Mouse (Mus musculus) ES-E14 (cell line): ENCODE measurements around the gene Grin2c. TPM values are rescaled to one million over a fixed set of nuclear protein-coding genes. Genes with fewer than 3 reads are reported as not detected.

Experiments
- DNase-seq: peaks from one replicate; pipeline ENCODE4 v3.0.0-alpha.2; 2013; ENCODE audit warnings: low read depth, low spot score
- H3K27ac ChIP-seq: 2 replicates; pipeline ENCODE4 v1.5.1; 2012; ENCODE audit warnings: low read depth, mild to moderate bottlenecking, low read length, moderate library complexity, mixed read lengths; ENCODE audit not compliant: poor library complexity, insufficient read depth, severe bottlenecking
- H3K36me3 ChIP-seq: 2 replicates; pipeline ENCODE4 v1.6.1; 2012; ENCODE audit warnings: mild to moderate bottlenecking, low read length, moderate library complexity, mixed read lengths; ENCODE audit not compliant: control insufficient read depth, poor library complexity, insufficient read depth, severe bottlenecking
- H3K4me1 ChIP-seq, 2 experiments: fragments of 150-350 bp in 1 of 2; sonication (generic) in 1 of 2; 2 replicates each; pipeline ENCODE4 v1.6.1; 2012; ENCODE audit warnings: low read length in 2 of 2, mild to moderate bottlenecking in 1 of 2, mixed read lengths in 1 of 2; ENCODE audit not compliant: control insufficient read depth in 2 of 2, insufficient read depth in 2 of 2, poor library complexity in 1 of 2
- H3K4me3 ChIP-seq, 2 experiments: fragments of 150-350 bp in 1 of 2; sonication (generic) in 1 of 2; 2 replicates each; pipeline ENCODE4 v1.5.1; 2012; ENCODE audit warnings: low read length in 2 of 2, low read depth in 1 of 2, mild to moderate bottlenecking in 1 of 2, mixed read lengths in 1 of 2; ENCODE audit not compliant: insufficient read depth in 1 of 2, poor library complexity in 1 of 2, severe bottlenecking in 1 of 2
- H3K9ac ChIP-seq: 2 replicates; pipeline ENCODE4 v1.6.1; 2012; ENCODE audit warnings: low read depth, mild to moderate bottlenecking, low read length, mixed read lengths; ENCODE audit not compliant: poor library complexity, insufficient read depth, severe bottlenecking
- H3K9me3 ChIP-seq: fragments of 150-350 bp; sonication (generic); 2 replicates; pipeline ENCODE4 v1.6.1; 2012; ENCODE audit warnings: low read depth, mild to moderate bottlenecking, low read length; ENCODE audit not compliant: control insufficient read depth, insufficient read depth
- CHD2 ChIP-seq: IDR thresholded peaks from 2 replicates; pipeline ENCODE4 v1.6.1; 2014; ENCODE audit warnings: mild to moderate bottlenecking, low read depth, low read length, inconsistent platforms
- HCFC1 ChIP-seq: IDR thresholded peaks from 2 replicates; pipeline ENCODE4 v1.6.1; 2012; ENCODE audit warnings: low read length, inconsistent platforms, borderline replicate concordance; ENCODE audit not compliant: insufficient read depth
- MAFK ChIP-seq: IDR thresholded peaks from 2 replicates; pipeline ENCODE4 v1.6.1; 2014; ENCODE audit warnings: mild to moderate bottlenecking, low read depth, low read length, inconsistent platforms; ENCODE audit not compliant: insufficient read depth
- ZC3H11A ChIP-seq: IDR thresholded peaks from 2 replicates; pipeline ENCODE4 v1.6.1; 2012; ENCODE audit warnings: low read depth, mild to moderate bottlenecking, inconsistent platforms, low read length, borderline replicate concordance
- ZNF384 ChIP-seq: IDR thresholded peaks from 2 replicates; pipeline ENCODE4 v1.6.1; 2012; ENCODE audit warnings: low read depth, low read length, inconsistent platforms
- in situ Hi-C, 2 experiments: fragments of 600-800 bp; cut with MboI; formaldehyde crosslinking; loops; one replicate each; pipeline ENCODE4 v1.15.1; 2025; ENCODE audit warnings: low sequenced_read_pairs in 2 of 2, inconsistent platforms in 1 of 2; ENCODE audit not compliant: unreplicated experiment in 2 of 2
- total RNA-seq: library from RNA; depleted of rRNA; stranded (reverse); fragments of 300-350 nt; gene quantifications from 2 replicates; pipeline ENCODE4 v1.2.3, GENCODE M21; 2012

Grin2c gene
- total RNA-seq, 1 experiment: 0.22 TPM

DNA sequence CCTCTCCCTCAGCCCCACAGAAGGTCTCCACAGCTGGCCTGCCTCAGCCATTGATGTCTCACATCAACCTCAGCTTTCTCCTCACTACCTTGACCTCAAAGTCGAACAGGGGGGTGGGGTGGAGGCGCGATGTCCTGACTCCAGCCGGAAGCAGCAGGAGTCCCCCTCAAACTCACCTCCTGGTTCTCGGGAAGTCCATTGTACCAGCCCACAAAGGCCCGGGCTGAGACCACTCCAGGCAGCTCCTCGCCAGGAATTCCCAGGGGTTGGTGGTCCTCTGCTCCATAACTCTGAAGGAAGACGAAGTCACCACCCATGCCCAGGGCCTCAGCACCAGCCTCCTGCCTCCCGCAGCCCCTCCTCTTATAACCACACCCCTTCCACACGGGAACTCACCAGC is 4.4 kb upstream of the Grin2c start:
- TF ChIP-seq ZC3H11A (no peak), ZNF384 (no peak)
- Histone ChIP-seq H3K27ac (no peak overlapping the region), H3K36me3 (peaks cover 8% of the 10 kb centered on the region), H3K9ac (no peak overlapping the region), H3K9me3 (no peaks in the 10 kb centered on the region), H3K4me1 (peaks cover 2 to 9% of the 10 kb centered on the region in 2 experiments; a peak in 2 of 4 replicates), H3K4me3 (no peak overlapping the region)
- no peak for DNase-seq
- in situ Hi-C loops: loop anchor here in 1 of 2 experiments (5.0 kb wide), 1 partner anchor 69 kb away; no protein-coding TSS in a partner anchor

DNA sequence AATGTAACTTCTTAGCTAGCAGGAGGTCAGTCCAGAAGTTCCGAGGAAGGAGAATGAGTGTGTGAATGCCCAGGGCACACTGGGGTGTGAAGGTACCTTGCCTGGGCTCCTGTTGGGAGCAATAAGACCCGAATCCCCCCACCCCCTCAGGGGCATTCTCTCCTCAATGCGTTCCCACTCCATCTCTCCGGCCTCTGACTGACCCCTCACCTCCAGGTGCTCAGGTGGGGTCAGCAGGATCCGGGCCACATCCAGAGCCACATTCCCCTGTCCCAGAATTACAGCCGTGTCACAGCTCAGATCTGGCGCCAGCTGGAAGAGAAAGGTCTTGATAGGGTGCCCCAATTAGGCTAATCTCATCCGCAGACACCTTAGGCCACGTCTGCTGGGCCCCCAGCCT is 4.0 kb upstream of the Grin2c start:
- in situ Hi-C loops: loop anchor here in 1 of 2 experiments (5.0 kb wide), 1 partner anchor 69 kb away; no protein-coding TSS in a partner anchor
- Histone ChIP-seq H3K36me3 (peaks cover 8% of the 10 kb centered on the region), H3K27ac (no peak overlapping the region), H3K4me3 (no peak overlapping the region), H3K4me1 (peaks cover under 1 to 9% of the 10 kb centered on the region in 2 experiments; a peak in 2 of 4 replicates), H3K9me3 (no peaks in the 10 kb centered on the region), H3K9ac (no peak overlapping the region)
- TF ChIP-seq ZNF384 (no peak), HCFC1 (no peak), ZC3H11A (no peak), MAFK (no peak), CHD2 (no peak)
- no peak for DNase-seq

DNA sequence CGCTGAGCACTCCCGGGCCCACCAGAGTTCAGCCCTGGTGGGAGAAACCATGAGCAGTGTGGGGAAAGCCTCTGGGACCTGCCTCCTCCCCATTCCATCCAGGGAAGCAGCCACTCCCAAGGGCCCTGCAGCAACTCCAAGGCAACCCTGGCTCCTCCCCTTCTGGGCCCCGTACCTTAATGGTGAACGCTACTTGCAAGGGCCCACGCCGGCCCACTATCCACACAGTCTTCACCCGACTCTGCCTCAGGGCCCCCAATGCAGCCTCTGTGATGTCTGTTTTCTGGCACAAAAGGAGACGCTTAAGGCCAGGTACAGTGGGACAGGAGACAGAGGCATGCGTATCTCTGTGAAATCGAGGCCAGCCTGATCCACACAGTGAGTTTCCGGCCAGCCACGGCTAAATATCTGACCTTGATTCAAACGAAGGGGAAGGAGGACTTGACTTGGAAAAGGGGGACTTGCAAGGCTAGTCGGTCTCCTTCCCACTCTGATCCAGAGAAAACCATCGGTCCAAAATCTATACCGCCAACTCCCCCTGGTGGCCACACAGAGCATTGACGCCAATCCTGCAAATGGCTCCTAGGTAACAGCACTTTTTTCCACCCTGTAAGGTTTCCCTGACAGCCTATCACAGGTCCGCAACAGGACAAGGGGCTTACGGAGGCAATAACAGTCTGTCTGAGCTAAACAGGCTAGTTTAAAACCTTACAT is 3.3 kb upstream of the Grin2c start:
- H3K4me1 ChIP-seq: peaks cover 0 to 11% of the 10 kb centered on the region in 2 experiments; a peak in 1 of 4 replicates

DNA sequence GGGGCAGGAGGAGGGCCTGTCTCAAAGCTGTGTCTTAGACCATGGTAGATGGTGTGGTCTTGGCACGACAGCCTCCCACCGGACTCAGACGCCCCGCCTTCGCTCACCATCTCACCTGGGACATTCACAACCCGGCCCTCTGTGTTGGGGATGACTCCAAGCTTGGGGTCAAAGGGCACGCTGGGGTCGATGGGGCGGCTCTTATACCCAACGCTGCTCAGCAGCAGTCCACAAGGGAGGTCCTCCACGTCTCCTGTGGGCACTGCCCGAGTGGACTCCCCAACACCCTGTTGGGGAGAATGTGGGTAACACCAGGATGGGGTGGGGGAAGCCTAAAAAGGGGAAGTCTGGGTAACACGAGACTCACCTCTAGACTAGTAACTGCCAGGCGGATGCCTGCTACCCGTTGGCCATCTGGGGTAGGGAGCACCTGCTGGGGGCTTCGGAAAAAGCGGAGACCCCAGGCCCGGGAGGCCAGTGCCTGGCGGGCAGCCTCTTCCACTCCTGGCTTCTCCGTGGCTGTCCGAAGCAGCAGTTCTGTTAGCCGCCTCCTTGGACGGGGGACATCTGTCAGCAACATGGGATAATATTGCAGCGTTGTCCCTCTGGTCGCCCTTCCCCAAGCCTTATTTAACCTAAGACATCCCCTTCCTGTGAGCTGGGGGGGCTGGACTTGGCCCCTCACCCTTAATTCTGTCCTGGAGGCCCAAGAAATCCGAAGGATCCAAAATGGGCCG is 2.5 kb upstream of the Grin2c start:
- TF ChIP-seq ZNF384: no peak
- no peak for TF ChIP-seq HCFC1
- TF ChIP-seq CHD2: no peak
- no peak for TF ChIP-seq MAFK
- no peak for TF ChIP-seq ZC3H11A
- no peak overlapping the region for H3K4me3 ChIP-seq
- no peak overlapping the region for H3K9ac ChIP-seq
- H3K36me3 ChIP-seq: peaks cover 8% of the 10 kb centered on the region
- peaks cover 0 to 15% of the 10 kb centered on the region in 2 experiments; a peak in 1 of 4 replicates for H3K4me1 ChIP-seq
- no peak overlapping the region for H3K27ac ChIP-seq
- in situ Hi-C loops: loop anchor here in 1 of 2 experiments (5.0 kb wide), 1 partner anchor 67 kb away; no protein-coding TSS in a partner anchor
- H3K9me3 ChIP-seq: no peaks in the 10 kb centered on the region
- no peak for DNase-seq

More for the DNA sequence above, 3.3 kb upstream of the Grin2c start:
- no peak overlapping the region for H3K9ac ChIP-seq
- DNase-seq: peak; percentile 81
- in situ Hi-C loops: loop anchor here in 1 of 2 experiments (5.0 kb wide), 1 partner anchor 68 kb away; no protein-coding TSS in a partner anchor
- H3K9me3 ChIP-seq: no peaks in the 10 kb centered on the region
- peak; percentile 87; the same call in 1 of the 2 replicates for TF ChIP-seq ZC3H11A
- TF ChIP-seq MAFK: no peak
- 0 out of 2 replicates have a peak, but pooled peaks have one; percentile 29 for TF ChIP-seq ZNF384
- H3K27ac ChIP-seq: no peak overlapping the region
- H3K36me3 ChIP-seq: peaks cover 8% of the 10 kb centered on the region
- H3K4me3 ChIP-seq: no peak overlapping the region
